Mouse (Mus musculus) heart, postnatal 25 days (tissue): Measurements from ENCODE around the gene Spata18. TPM values are rescaled to one million over a fixed set of nuclear protein-coding genes. Genes with fewer than 3 reads are reported as not detected.

Experiments used
- DNase-seq: peaks from one replicate; pipeline ENCODE4 v3.0.0; 2022; ENCODE audit warnings: low spot score
- intact Hi-C: fragments of 180-260 bp; cut with DNase I; formaldehyde crosslinking; loops from one replicate; pipeline ENCODE4 v1.15.1; 2025
- total RNA-seq, 2 experiments: library from RNA; stranded (reverse); gene quantifications; 2 replicates each; pipeline ENCODE4 v1.2.3; 2021

The Spata18 gene
- total RNA-seq, 2 experiments from 2014 or later: 0.42 to 0.59 TPM

- intact Hi-C loops: no loop called here
- no peak for DNase-seq
Observed at GRCm38 (mm10) chr5:73704263-73704662, 53.1 kb downstream of the Spata18 start.

GRCm38 (mm10) chr5:73704757-73705156 lies 53.6 kb downstream of the Spata18 start:
- intact Hi-C loops: no loop called here
- DNase-seq: no peak

GRCm38 (mm10) chr5:73705290-73705689 lies 54.1 kb downstream of the Spata18 start:
- no peak for DNase-seq
- intact Hi-C loops: no loop called here

- DNase-seq: no peak
- intact Hi-C loops: no loop called here
Observed at GRCm38 (mm10) chr5:73712852-73713251, 61.7 kb downstream of the Spata18 start.

GRCm38 (mm10) chr5:73716941-73717340 lies 65.8 kb downstream of the Spata18 start:
- intact Hi-C loops: no loop called here
- DNase-seq: no peak

GRCm38 (mm10) chr5:73721682-73722282 lies 70.6 kb downstream of the Spata18 start:
- no peak for DNase-seq
- intact Hi-C loops: no loop called here

GRCm38 (mm10) chr5:73725981-73726380 lies 74.8 kb downstream of the Spata18 start:
- DNase-seq: no peak
- intact Hi-C loops: no loop called here

GRCm38 (mm10) chr5:73728651-73729050 lies 77.5 kb downstream of the Spata18 start:
- DNase-seq: no peak
- intact Hi-C loops: no loop called here

Other genes starting within 250 kb of the Spata18 start
- not detected for gene Cwh43, start 245.3 kb upstream of the Spata18 start, total RNA-seq
- gene Dcun1d4, start 170.4 kb upstream of the Spata18 start, total RNA-seq: 10 to 100 TPM; 14.6 to 16.0 TPM
- under 1 TPM in 1 of 2 experiments, not detected in 1; 0.08 TPM for gene Lrrc66, start 18.9 kb upstream of the Spata18 start, total RNA-seq
- gene Sgcb, start 3.6 kb upstream of the Spata18 start, total RNA-seq: 10 to 100 TPM; 88.1 to 93.4 TPM